Mouse (Mus musculus) neural tube, embryonic 14.5 days (tissue): ENCODE data around the gene Dap. TPM values are rescaled to one million over a fixed set of nuclear protein-coding genes. Genes with fewer than 3 reads are reported as not detected.

Experiments
- polyA plus RNA-seq: library from polyadenylated mRNA; unstranded; fragments of >200 nt; fragmentation: Nextera tagmentation; extraction: Ambion mirVana; gene quantifications from 2 replicates; pipeline ENCODE4 v1.2.1, GENCODE M21; 2014

The Dap gene
- polyA plus RNA-seq, 1 experiment from 2014 or later = 23.0 TPM

Other genes starting within 250 kb of the Dap start
- 0.75 and 1.3 TPM in 2 replicates for gene Ankrd33b, start 143.4 kb downstream of the Dap start, polyA plus RNA-seq
- gene Ropn1l, start 229.4 kb downstream of the Dap start, polyA plus RNA-seq = 1.9 TPM in 2 replicates